Mouse (Mus musculus) neural tube, embryonic 11.5 days (tissue): ENCODE results near the gene Add2. TPM values are rescaled to one million over a fixed set of nuclear protein-coding genes. Genes with fewer than 3 reads are reported as not detected.
A peak's percentile ranks its signal among the peaks of the same experiment; 100 is the strongest.

ENCODE experiments used
- ATAC-seq: fragments of 200-750 bp; cut with Nextera tagmentation; 2 replicates; pipeline ENCODE4 v1.8.0; 2017; ENCODE audit warnings: moderate number of reproducible peaks, mild to moderate bottlenecking, moderate TSS enrichment, moderate library complexity; ENCODE audit not compliant: insufficient read depth, low FRiP score, low TSS enrichment
- DNase-seq: peaks from one replicate; pipeline ENCODE4 v3.0.0-alpha.2; 2015; ENCODE audit warnings: low spot score
- H3K27ac ChIP-seq: fragments of 300-500 bp; sonication (generic); 2 replicates; pipeline ENCODE4 v1.5.1; 2014; ENCODE audit warnings: low read depth, mild to moderate bottlenecking, low read length
- H3K27me3 ChIP-seq: fragments of 300-500 bp; sonication (generic); 2 replicates; pipeline ENCODE4 v1.6.1; 2014; ENCODE audit warnings: mild to moderate bottlenecking, low read length, mixed read lengths; ENCODE audit not compliant: control insufficient read depth, insufficient read depth
- H3K36me3 ChIP-seq: fragments of 300-500 bp; sonication (generic); 2 replicates; pipeline ENCODE4 v1.6.1; 2014; ENCODE audit warnings: mild to moderate bottlenecking, low read length, moderate library complexity, mixed read lengths; ENCODE audit not compliant: control insufficient read depth, insufficient read depth
- H3K4me1 ChIP-seq: fragments of 300-500 bp; sonication (generic); 2 replicates; pipeline ENCODE4 v1.6.1; 2014; ENCODE audit warnings: low read length, mixed read lengths; ENCODE audit not compliant: control insufficient read depth, insufficient read depth
- H3K4me2 ChIP-seq: fragments of 300-500 bp; sonication (generic); 2 replicates; pipeline ENCODE4 v1.6.1; 2014; ENCODE audit warnings: low read depth, mild to moderate bottlenecking, moderate library complexity
- H3K4me3 ChIP-seq: fragments of 300-500 bp; sonication (generic); 2 replicates; pipeline ENCODE4 v1.5.1; 2014; ENCODE audit warnings: low read depth, low read length
- H3K9ac ChIP-seq: fragments of 300-500 bp; sonication (generic); 2 replicates; pipeline ENCODE4 v1.6.1; 2014; ENCODE audit warnings: mild to moderate bottlenecking, low read length
- H3K9me3 ChIP-seq: fragments of 300-500 bp; sonication (generic); 2 replicates; pipeline ENCODE4 v1.6.1; 2016; ENCODE audit warnings: low read length; ENCODE audit not compliant: control insufficient read depth
- WGBS: fragments of 180-500 bp; shearing (Covaris S2); extraction: QIAGEN DNeasy Blood & Tissue Kit; methylation state at CpG from one replicate; pipeline ENCODE4 v1.1.7; 2014; 5-methylcytosine and 5-hydroxymethylcytosine counted together
- polyA plus RNA-seq: library from polyadenylated mRNA; unstranded; fragments of >200 nt; fragmentation: Nextera tagmentation; extraction: Ambion mirVana; gene quantifications from 2 replicates; pipeline ENCODE4 v1.2.1, GENCODE M21; 2014

Add2 gene
- polyA plus RNA-seq, 1 experiment from 2014 or later, result 67.0 TPM

GRCm38 (mm10) chr6:86053099-86053498 lies 24.6 kb downstream of the Add2 start:
- 29% methylated on average over 4 of the region's 4 CpGs for WGBS

GRCm38 (mm10) chr6:86053594-86053993 lies 25.1 kb downstream of the Add2 start:
- Histone ChIP-seq H3K4me3 (no peak overlapping the region), H3K4me1 (peaks cover 28% of the 10 kb centered on the region), H3K27me3 (no peaks in the 10 kb centered on the region), H3K36me3 (no peaks in the 10 kb centered on the region), H3K9me3 (no peaks in the 10 kb centered on the region), H3K27ac (peak overlapping the region; percentile 88), H3K9ac (peak overlapping the region; percentile 10; the same call in 1 of the 2 replicates), H3K4me2 (no peak overlapping the region)
- DNase-seq (no peak), ATAC-seq (no peak)
- WGBS, result 77% methylated on average over 5 of the region's 5 CpGs

More at GRCm38 (mm10) chr6:86053099-86053498, 24.6 kb downstream of the Add2 start:
- Histone ChIP-seq H3K4me3 (no peak overlapping the region), H3K27me3 (no peaks in the 10 kb centered on the region), H3K9ac (no peak overlapping the region), H3K27ac (peak overlapping the region; percentile 88), H3K4me1 (peaks cover 28% of the 10 kb centered on the region), H3K36me3 (no peaks in the 10 kb centered on the region), H3K9me3 (no peaks in the 10 kb centered on the region), H3K4me2 (no peak overlapping the region)
- ATAC-seq, result no peak
- peak; percentile 38 for DNase-seq

GRCm38 (mm10) chr6:86058475-86058874 lies 30.0 kb downstream of the Add2 start:
- ATAC-seq, result 0 out of 2 replicates have a peak, but pooled peaks have one; percentile 35
- Histone ChIP-seq H3K36me3 (no peaks in the 10 kb centered on the region), H3K27me3 (no peaks in the 10 kb centered on the region), H3K27ac (peak overlapping the region; percentile 39; the same call in 1 of the 2 replicates), H3K9me3 (no peaks in the 10 kb centered on the region), H3K4me2 (no peak overlapping the region), H3K4me3 (no peak overlapping the region), H3K4me1 (peaks cover 16% of the 10 kb centered on the region; the same call in 1 of the 2 replicates), H3K9ac (no peak overlapping the region)
- no peak for DNase-seq
- WGBS, result 3% methylated on average over 1 of the region's 1 CpGs

GRCm38 (mm10) chr6:86059151-86059853 lies 30.8 kb downstream of the Add2 start:
- H3K9ac ChIP-seq, result peak overlapping the region; percentile 35
- H3K27me3 ChIP-seq, result no peaks in the 10 kb centered on the region
- H3K4me3 ChIP-seq, result no peak overlapping the region
- peaks cover 12% of the 10 kb centered on the region; the same call in 1 of the 2 replicates for H3K4me1 ChIP-seq
- DNase-seq (peak; percentile 64), ATAC-seq (peak; percentile 92)
- no peaks in the 10 kb centered on the region for H3K36me3 ChIP-seq
- WGBS, result 38% methylated on average over 7 of the region's 7 CpGs
- peak overlapping the region; percentile 77 for H3K27ac ChIP-seq
- H3K9me3 ChIP-seq, result no peaks in the 10 kb centered on the region
- H3K4me2 ChIP-seq, result peak overlapping the region; percentile 6; the same call in 1 of the 2 replicates

- H3K27ac ChIP-seq, result no peak overlapping the region
- ATAC-seq (no peak), DNase-seq (no peak)
- no peak overlapping the region for H3K9ac ChIP-seq
- peaks cover 15% of the 10 kb centered on the region for H3K4me1 ChIP-seq
- no peak overlapping the region for H3K4me3 ChIP-seq
- no peaks in the 10 kb centered on the region for H3K36me3 ChIP-seq
- no peak overlapping the region for H3K4me2 ChIP-seq
- H3K27me3 ChIP-seq, result no peaks in the 10 kb centered on the region
- H3K9me3 ChIP-seq, result no peaks in the 10 kb centered on the region
- 95% methylated on average over 3 of the region's 3 CpGs for WGBS
Observed at GRCm38 (mm10) chr6:86060170-86060569, 31.7 kb downstream of the Add2 start.

GRCm38 (mm10) chr6:86062226-86062625 lies 33.7 kb downstream of the Add2 start:
- Histone ChIP-seq H3K27ac (no peak overlapping the region), H3K4me3 (no peak overlapping the region), H3K4me2 (no peak overlapping the region), H3K36me3 (no peaks in the 10 kb centered on the region), H3K4me1 (peaks cover 22% of the 10 kb centered on the region), H3K9ac (no peak overlapping the region), H3K9me3 (no peaks in the 10 kb centered on the region), H3K27me3 (no peaks in the 10 kb centered on the region)
- DNase-seq (no peak), ATAC-seq (no peak)
- WGBS, result 71% methylated on average over 5 of the region's 5 CpGs

- no peak for DNase-seq
- Histone ChIP-seq H3K27ac (no peak overlapping the region), H3K9me3 (no peaks in the 10 kb centered on the region), H3K4me3 (no peak overlapping the region), H3K4me1 (peaks cover 22% of the 10 kb centered on the region), H3K9ac (no peak overlapping the region), H3K27me3 (no peaks in the 10 kb centered on the region), H3K4me2 (no peak overlapping the region), H3K36me3 (no peaks in the 10 kb centered on the region)
- WGBS, result 92% methylated on average over 2 of the region's 2 CpGs
- no peak for ATAC-seq
Observed at GRCm38 (mm10) chr6:86062684-86063083, 34.2 kb downstream of the Add2 start.

- Histone ChIP-seq H3K4me1 (peaks cover 16% of the 10 kb centered on the region), H3K9ac (no peak overlapping the region), H3K4me3 (no peak overlapping the region), H3K27ac (peak overlapping the region; percentile 77; the same call in 1 of the 2 replicates), H3K27me3 (no peaks in the 10 kb centered on the region), H3K4me2 (no peak overlapping the region), H3K9me3 (no peaks in the 10 kb centered on the region), H3K36me3 (no peaks in the 10 kb centered on the region)
- DNase-seq (peak; percentile 38), ATAC-seq (peak; percentile 23; the same call in 1 of the 2 replicates)
- WGBS, result 31% methylated on average over 6 of the region's 6 CpGs
Observed at GRCm38 (mm10) chr6:86064318-86065016, 36.0 kb downstream of the Add2 start.
